8 mouse cellular contexts compared by ENCODE assay signal in the genomic region with DNA sequence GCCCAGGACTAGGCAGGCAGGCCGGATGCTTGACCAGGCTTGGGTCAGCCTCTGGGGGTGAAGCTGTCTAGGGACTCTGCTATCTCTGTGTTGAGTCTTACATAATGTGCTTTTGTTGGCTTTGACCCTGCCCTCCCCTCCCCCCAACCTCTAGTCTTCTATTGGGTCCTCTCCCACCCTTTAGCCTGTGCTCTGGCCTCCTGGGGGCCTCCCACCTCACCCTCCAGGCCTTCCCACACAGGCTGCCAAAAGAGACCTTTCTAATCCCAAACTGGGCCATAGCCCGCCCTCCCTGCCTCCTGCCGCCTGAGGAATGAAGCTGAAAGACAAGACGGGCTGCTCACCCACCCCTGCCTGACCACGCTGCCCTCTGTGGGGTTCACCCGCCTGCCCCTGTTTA. TPM values are rescaled to one million over a fixed set of nuclear protein-coding genes. Genes with fewer than 3 reads are reported as not detected.
DNase-seq lines count a peak whose midpoint lies in the region; ATAC-seq lines count a peak whose summit lies in the region.

No protein-coding gene starts in this region.

- peak overlapping the region; percentile 78 for H3K27ac ChIP-seq in forebrain, embryonic 10.5 days
- no peak overlapping the region for H3K27ac ChIP-seq in forebrain, embryonic 15.5 days (replicated peaks)
- H3K27ac ChIP-seq in heart, embryonic 15.5 days = peak overlapping the region; percentile 96
- H3K27ac ChIP-seq in liver, embryonic 15.5 days (replicated peaks) = peak overlapping the region; percentile 48; the same call in 1 of the 2 replicates

- no peak overlapping the region for H3K4me3 ChIP-seq in forebrain, embryonic 10.5 days
- H3K4me3 ChIP-seq in forebrain, embryonic 15.5 days = no peak overlapping the region
- H3K4me3 ChIP-seq in heart, embryonic 15.5 days = no peak overlapping the region
- H3K4me3 ChIP-seq in liver, embryonic 15.5 days (replicated peaks) = no peak overlapping the region

- no peak for DNase-seq in forebrain, embryonic 10.5 days (ENCODE audit: extremely low spot score, low spot score)
- peak; percentile 25 for DNase-seq in 416B (ENCODE audit: low read depth)
- DNase-seq in layer of hippocampus, adult 11-12 months (ENCODE audit: low spot score) = no peak
- DNase-seq in frontal cortex, postnatal 10 days (ENCODE audit: low spot score in 2 of 2) = no peak

- H3K9me3 ChIP-seq in forebrain, embryonic 10.5 days = no peaks in the 10 kb centered on the region
- H3K9me3 ChIP-seq in forebrain, embryonic 15.5 days = no peaks in the 10 kb centered on the region
- H3K9me3 ChIP-seq in heart, embryonic 15.5 days (replicated peaks) = no peaks in the 10 kb centered on the region
- H3K9me3 ChIP-seq in liver, embryonic 15.5 days (replicated peaks) = no peaks in the 10 kb centered on the region

- no peak overlapping the region for H3K9ac ChIP-seq in forebrain, embryonic 15.5 days (replicated peaks)
- H3K9ac ChIP-seq in heart, embryonic 15.5 days = peak overlapping the region; percentile 35; the same call in 1 of the 2 replicates
- H3K9ac ChIP-seq in liver, embryonic 15.5 days = no peak overlapping the region

- 16% methylated on average over 6 of the region's 6 CpGs for WGBS in forebrain, embryonic 10.5 days
- WGBS in forebrain, embryonic 15.5 days = 16% methylated on average over 6 of the region's 6 CpGs
- 42% methylated on average over 6 of the region's 6 CpGs for WGBS in heart, embryonic 15.5 days
- 46% methylated on average over 6 of the region's 6 CpGs for WGBS in liver, embryonic 15.5 days (ENCODE audit: insufficient replicate concordance)

- no peak for ATAC-seq in forebrain, embryonic 15.5 days (replicated peaks)
- 0 out of 2 replicates have a peak, but pooled peaks have one; percentile 8 for ATAC-seq in heart, embryonic 15.5 days (replicated peaks; ENCODE audit: insufficient number of reproducible peaks, insufficient read depth, low FRiP score, low read depth)
- no peak for ATAC-seq in liver, embryonic 15.5 days (ENCODE audit: insufficient read depth)
- no peak for ATAC-seq in inflammation-experienced regulatory T-cells, adult 6 months

- H3K4me2 ChIP-seq in forebrain, embryonic 15.5 days (replicated peaks) = no peak overlapping the region
- H3K4me2 ChIP-seq in heart, embryonic 15.5 days = peak overlapping the region; percentile 3; the same call in 1 of the 2 replicates
- no peak overlapping the region for H3K4me2 ChIP-seq in liver, embryonic 15.5 days

- peaks cover 88% of the 10 kb centered on the region for H3K4me1 ChIP-seq in forebrain, embryonic 10.5 days
- H3K4me1 ChIP-seq in forebrain, embryonic 15.5 days = peaks cover 57% of the 10 kb centered on the region
- H3K4me1 ChIP-seq in heart, embryonic 15.5 days (replicated peaks) = peaks cover 89% of the 10 kb centered on the region
- H3K4me1 ChIP-seq in liver, embryonic 15.5 days (replicated peaks) = peaks cover 76% of the 10 kb centered on the region

- no peaks in the 10 kb centered on the region for H3K36me3 ChIP-seq in forebrain, embryonic 10.5 days (replicated peaks)
- no peaks in the 10 kb centered on the region for H3K36me3 ChIP-seq in forebrain, embryonic 15.5 days
- no peaks in the 10 kb centered on the region for H3K36me3 ChIP-seq in heart, embryonic 15.5 days
- H3K36me3 ChIP-seq in liver, embryonic 15.5 days (replicated peaks) = no peaks in the 10 kb centered on the region

- H3K27me3 ChIP-seq in forebrain, embryonic 10.5 days (ENCODE audit: poor library complexity, severe bottlenecking) = peaks cover 13% of the 10 kb centered on the region
- H3K27me3 ChIP-seq in forebrain, embryonic 15.5 days = no peaks in the 10 kb centered on the region
- H3K27me3 ChIP-seq in heart, embryonic 15.5 days = no peaks in the 10 kb centered on the region
- peaks cover 8% of the 10 kb centered on the region for H3K27me3 ChIP-seq in liver, embryonic 15.5 days

RNA-seq across cellular contexts. Expression of a gene that starts 5.1 kb away (rescaled TPM):
- 22.8 and 25.3 TPM in 2 replicates for polyA plus RNA-seq in forebrain, embryonic 10.5 days (2016; fragmentation: Nextera tagmentation; extraction: Ambion mirVana)
- 33.5 TPM in 2 replicates for polyA plus RNA-seq in forebrain, embryonic 15.5 days (2015; fragmentation: Nextera tagmentation; extraction: Ambion mirVana)
- 43.0 and 57.4 TPM in 2 replicates for polyA plus RNA-seq in heart, embryonic 15.5 days (2015; fragmentation: Nextera tagmentation; extraction: Ambion mirVana)
- polyA plus RNA-seq in liver, embryonic 15.5 days (2015; fragmentation: Nextera tagmentation; extraction: Ambion mirVana) = 8.5 and 11.6 TPM in 2 replicates
- polyA plus RNA-seq in inflammation-experienced regulatory T-cells, adult 6 months (2017; shearing (Covaris generic)) = 1 to 10 TPM in 1 of 3 experiments, under 1 TPM in 2; 0.15 to 3.2 (median 0.90) TPM

RNA-seq across cellular contexts. Expression of a gene that starts 34.0 kb away (rescaled TPM):
- 18.7 and 20.8 TPM in 2 replicates for polyA plus RNA-seq in forebrain, embryonic 10.5 days (2016; fragmentation: Nextera tagmentation; extraction: Ambion mirVana)
- polyA plus RNA-seq in forebrain, embryonic 15.5 days (2015; fragmentation: Nextera tagmentation; extraction: Ambion mirVana) = 191 and 197 TPM in 2 replicates
- 23.8 and 28.3 TPM in 2 replicates for polyA plus RNA-seq in heart, embryonic 15.5 days (2015; fragmentation: Nextera tagmentation; extraction: Ambion mirVana)
- polyA plus RNA-seq in liver, embryonic 15.5 days (2015; fragmentation: Nextera tagmentation; extraction: Ambion mirVana) = 2.4 and 2.5 TPM in 2 replicates
- polyA plus RNA-seq in inflammation-experienced regulatory T-cells, adult 6 months (2017; shearing (Covaris generic)) = 1 to 10 TPM; 2.3 to 6.1 (median 5.0) TPM
